Mouse (Mus musculus) embryonic facial prominence, embryonic 11.5 days (tissue): ENCODE results near the gene Krt78. TPM values are rescaled to one million over a fixed set of nuclear protein-coding genes. Genes with fewer than 3 reads are reported as not detected.

Source experiments
- ATAC-seq: fragments of 200-750 bp; cut with Nextera tagmentation; replicated peaks from 2 replicates; pipeline ENCODE4 v1.8.0; 2017; ENCODE audit warnings: low read depth; ENCODE audit not compliant: insufficient number of reproducible peaks, low FRiP score, low TSS enrichment
- DNase-seq: peaks from one replicate; pipeline ENCODE4 v3.0.0-alpha.2; 2015; ENCODE audit warnings: low spot score
- H3K27ac ChIP-seq: fragments of 300-500 bp; sonication (generic); replicated peaks from 2 replicates; pipeline ENCODE4 v1.5.1; 2014; ENCODE audit warnings: mild to moderate bottlenecking, low read depth, low read length, control low read depth
- H3K27me3 ChIP-seq: fragments of 300-500 bp; sonication (generic); 2 replicates; pipeline ENCODE4 v1.6.1; 2014; ENCODE audit warnings: mild to moderate bottlenecking, low read length, moderate library complexity, mixed read lengths; ENCODE audit not compliant: control insufficient read depth, insufficient read depth
- H3K36me3 ChIP-seq: fragments of 300-500 bp; sonication (generic); replicated peaks from 2 replicates; pipeline ENCODE4 v1.6.1; 2014; ENCODE audit warnings: low read depth, mild to moderate bottlenecking, low read length, moderate library complexity, mixed read lengths; ENCODE audit not compliant: control insufficient read depth, insufficient read depth
- H3K4me1 ChIP-seq: fragments of 300-500 bp; sonication (generic); 2 replicates; pipeline ENCODE4 v1.6.1; 2014; ENCODE audit warnings: low read length, mixed read lengths; ENCODE audit not compliant: control insufficient read depth, insufficient read depth
- H3K4me2 ChIP-seq: fragments of 300-500 bp; sonication (generic); 2 replicates; pipeline ENCODE4 v1.6.1; 2014; ENCODE audit warnings: low read depth, mild to moderate bottlenecking, control low read depth, low read length, moderate library complexity
- H3K4me3 ChIP-seq: fragments of 300-500 bp; sonication (generic); 2 replicates; pipeline ENCODE4 v1.5.1; 2014; ENCODE audit warnings: low read depth, low read length, control low read depth
- H3K9ac ChIP-seq: fragments of 300-500 bp; sonication (generic); replicated peaks from 2 replicates; pipeline ENCODE4 v1.6.1; 2014; ENCODE audit warnings: mild to moderate bottlenecking, control low read depth, low read length
- H3K9me3 ChIP-seq: fragments of 300-500 bp; sonication (generic); replicated peaks from 2 replicates; pipeline ENCODE4 v1.6.1; 2016; ENCODE audit warnings: mild to moderate bottlenecking, low read length, inconsistent platforms, mixed read lengths; ENCODE audit not compliant: control insufficient read depth
- WGBS: fragments of 180-500 bp; shearing (Covaris S2); extraction: QIAGEN DNeasy Blood & Tissue Kit; methylation state at CpG from one replicate; pipeline ENCODE4 v1.1.7; 2014; 5-methylcytosine and 5-hydroxymethylcytosine counted together
- polyA plus RNA-seq: library from polyadenylated mRNA; unstranded; fragments of >200 nt; fragmentation: Nextera tagmentation; extraction: Ambion mirVana; gene quantifications from 2 replicates; pipeline ENCODE4 v1.2.1, GENCODE M21; 2014

Gene Krt78
- polyA plus RNA-seq, 1 experiment from 2014 or later, result 0.10 TPM

- no peaks in the 10 kb centered on the region for H3K9me3 ChIP-seq
- no peak overlapping the region for H3K4me3 ChIP-seq
- H3K27ac ChIP-seq, result no peak overlapping the region
- H3K9ac ChIP-seq, result no peak overlapping the region
- H3K4me1 ChIP-seq, result no peaks in the 10 kb centered on the region
- WGBS, result 84% methylated on average over 7 of the region's 7 CpGs
- no peaks in the 10 kb centered on the region for H3K27me3 ChIP-seq
- ATAC-seq (no peak), DNase-seq (no peak)
- H3K36me3 ChIP-seq, result no peaks in the 10 kb centered on the region
- H3K4me2 ChIP-seq, result no peak overlapping the region
These were observed 1.2 kb downstream of the Krt78 start for GRCm38 (mm10) chr15:101952733-101953474.

GRCm38 (mm10) chr15:101945430-101945829, 8.7 kb downstream of the Krt78 start:
- H3K36me3 ChIP-seq, result no peaks in the 10 kb centered on the region
- H3K9ac ChIP-seq, result no peak overlapping the region
- ATAC-seq (no peak), DNase-seq (no peak)
- no peak overlapping the region for H3K27ac ChIP-seq
- H3K4me1 ChIP-seq, result no peaks in the 10 kb centered on the region
- no peaks in the 10 kb centered on the region for H3K27me3 ChIP-seq
- H3K4me2 ChIP-seq, result no peak overlapping the region
- WGBS, result 82% methylated on average over 1 of the region's 1 CpGs
- no peak overlapping the region for H3K4me3 ChIP-seq
- H3K9me3 ChIP-seq, result no peaks in the 10 kb centered on the region

- Histone ChIP-seq H3K4me2 (no peak overlapping the region), H3K4me3 (no peak overlapping the region), H3K36me3 (no peaks in the 10 kb centered on the region), H3K27ac (no peak overlapping the region), H3K4me1 (no peaks in the 10 kb centered on the region), H3K9me3 (no peaks in the 10 kb centered on the region), H3K9ac (no peak overlapping the region), H3K27me3 (no peaks in the 10 kb centered on the region)
- ATAC-seq (no peak), DNase-seq (no peak)
- WGBS, result 46% methylated on average over 8 of the region's 8 CpGs
These were observed 12.1 kb downstream of the Krt78 start for GRCm38 (mm10) chr15:101941948-101942347.

GRCm38 (mm10) chr15:101940274-101940829, 13.7 kb downstream of the Krt78 start, which contains the start of gene Krt79:
TSS of gene Krt79 (minus strand) at chr15:101940324.
- ATAC-seq (no peak), DNase-seq (no peak)
- Histone ChIP-seq H3K27ac (no peak within 1 kb of the TSS), H3K4me2 (no peak within 1 kb of the TSS), H3K4me1 (no peaks in the 10 kb centered on the region), H3K9me3 (no peaks in the 10 kb centered on the region), H3K9ac (no peak within 1 kb of the TSS), H3K4me3 (no peak within 1 kb of the TSS), H3K36me3 (no peaks in the 10 kb centered on the region), H3K27me3 (no peaks in the 10 kb centered on the region)
- 60% methylated on average over 5 of the region's 6 CpGs for WGBS

- Histone ChIP-seq H3K27me3 (no peaks in the 10 kb centered on the region), H3K9ac (no peak overlapping the region), H3K27ac (no peak overlapping the region), H3K4me2 (no peak overlapping the region), H3K36me3 (no peaks in the 10 kb centered on the region), H3K9me3 (no peaks in the 10 kb centered on the region), H3K4me1 (no peaks in the 10 kb centered on the region), H3K4me3 (no peak overlapping the region)
- ATAC-seq (no peak), DNase-seq (no peak)
- WGBS, result 82% methylated on average over 9 of the region's 9 CpGs
These were observed 15.3 kb downstream of the Krt78 start for GRCm38 (mm10) chr15:101938600-101939308.

GRCm38 (mm10) chr15:101933024-101933423, 21.1 kb downstream of the Krt78 start:
- ATAC-seq, result no peak
- Histone ChIP-seq H3K9me3 (no peaks in the 10 kb centered on the region), H3K4me3 (no peak overlapping the region), H3K4me1 (no peaks in the 10 kb centered on the region; the same call in 1 of the 2 replicates), H3K27me3 (0 out of 2 replicates have a peak, but pooled peaks cover 4% of the 10 kb centered on the region), H3K36me3 (no peaks in the 10 kb centered on the region), H3K4me2 (no peak overlapping the region), H3K9ac (no peak overlapping the region), H3K27ac (no peak overlapping the region)
- WGBS, result 69% methylated on average over 6 of the region's 6 CpGs
- DNase-seq, result no peak

GRCm38 (mm10) chr15:101929666-101930065, 24.4 kb downstream of the Krt78 start:
- Histone ChIP-seq H3K4me2 (peak overlapping the region; percentile 42), H3K9ac (peak overlapping the region; percentile 34; the same call in 1 of the 2 replicates), H3K27ac (no peak overlapping the region), H3K9me3 (no peaks in the 10 kb centered on the region), H3K4me3 (peak overlapping the region; percentile 9), H3K4me1 (no peaks in the 10 kb centered on the region; the same call in 1 of the 2 replicates), H3K36me3 (no peaks in the 10 kb centered on the region), H3K27me3 (0 out of 2 replicates have a peak, but pooled peaks cover 4% of the 10 kb centered on the region)
- WGBS, result 2% methylated on average over 17 of the region's 17 CpGs
- DNase-seq (peak; percentile 45), ATAC-seq (no peak)

- Histone ChIP-seq H3K4me3 (no peak overlapping the region), H3K27ac (no peak overlapping the region), H3K4me1 (no peaks in the 10 kb centered on the region; the same call in 1 of the 2 replicates), H3K4me2 (no peak overlapping the region), H3K9me3 (no peaks in the 10 kb centered on the region), H3K36me3 (no peaks in the 10 kb centered on the region), H3K9ac (no peak overlapping the region), H3K27me3 (0 out of 2 replicates have a peak, but pooled peaks cover 4% of the 10 kb centered on the region)
- 11% methylated on average over 9 of the region's 9 CpGs for WGBS
- no peak for DNase-seq
- no peak for ATAC-seq
These were observed 25.0 kb downstream of the Krt78 start for GRCm38 (mm10) chr15:101929087-101929486.
